Mouse (Mus musculus) kidney, embryonic 15.5 days (tissue): ENCODE measurements around the gene Xpo5. TPM values are rescaled to one million over a fixed set of nuclear protein-coding genes. Genes with fewer than 3 reads are reported as not detected.

Experiments used
- ATAC-seq: fragments of 200-750 bp; cut with Nextera tagmentation; replicated peaks from 2 replicates; pipeline ENCODE4 v1.8.0; 2017; ENCODE audit warnings: moderate TSS enrichment; ENCODE audit not compliant: low FRiP score
- H3K27ac ChIP-seq: fragments of 300-500 bp; sonication (generic); 2 replicates; pipeline ENCODE4 v1.5.1; 2015; ENCODE audit warnings: mild to moderate bottlenecking, inconsistent platforms
- H3K27me3 ChIP-seq: fragments of 300-500 bp; sonication (generic); 2 replicates; pipeline ENCODE4 v1.6.1; 2015; ENCODE audit warnings: inconsistent platforms
- H3K36me3 ChIP-seq: fragments of 300-500 bp; sonication (generic); 2 replicates; pipeline ENCODE4 v1.6.1; 2015; ENCODE audit warnings: inconsistent platforms
- H3K4me1 ChIP-seq: fragments of 300-500 bp; sonication (generic); 2 replicates; pipeline ENCODE4 v1.6.1; 2015; ENCODE audit warnings: inconsistent platforms
- H3K4me2 ChIP-seq: fragments of 300-500 bp; sonication (generic); 2 replicates; pipeline ENCODE4 v1.6.1; 2015; ENCODE audit warnings: moderate library complexity, mild to moderate bottlenecking, inconsistent platforms
- H3K4me3 ChIP-seq: fragments of 300-500 bp; sonication (generic); replicated peaks from 2 replicates; pipeline ENCODE4 v1.5.1; 2015; ENCODE audit warnings: mild to moderate bottlenecking, inconsistent platforms
- H3K9ac ChIP-seq: fragments of 300-500 bp; sonication (generic); 2 replicates; pipeline ENCODE4 v1.6.1; 2015; ENCODE audit warnings: mild to moderate bottlenecking, inconsistent platforms
- H3K9me3 ChIP-seq: fragments of 300-500 bp; sonication (generic); replicated peaks from 2 replicates; pipeline ENCODE4 v1.6.1; 2016; ENCODE audit warnings: inconsistent platforms
- WGBS: fragments of 180-500 bp; shearing (Covaris S2); methylation state at CpG from one replicate; pipeline ENCODE4 v1.1.7; 2015; ENCODE audit warnings: mixed read lengths; 5-methylcytosine and 5-hydroxymethylcytosine counted together
- polyA plus RNA-seq: library from polyadenylated mRNA; unstranded; fragments of >200 nt; fragmentation: Nextera tagmentation; extraction: Ambion mirVana; gene quantifications from 2 replicates; pipeline ENCODE4 v1.2.1, GENCODE M21; 2015

Xpo5 gene
- polyA plus RNA-seq, 1 experiment from 2014 or later, result 44.8 TPM

DNA sequence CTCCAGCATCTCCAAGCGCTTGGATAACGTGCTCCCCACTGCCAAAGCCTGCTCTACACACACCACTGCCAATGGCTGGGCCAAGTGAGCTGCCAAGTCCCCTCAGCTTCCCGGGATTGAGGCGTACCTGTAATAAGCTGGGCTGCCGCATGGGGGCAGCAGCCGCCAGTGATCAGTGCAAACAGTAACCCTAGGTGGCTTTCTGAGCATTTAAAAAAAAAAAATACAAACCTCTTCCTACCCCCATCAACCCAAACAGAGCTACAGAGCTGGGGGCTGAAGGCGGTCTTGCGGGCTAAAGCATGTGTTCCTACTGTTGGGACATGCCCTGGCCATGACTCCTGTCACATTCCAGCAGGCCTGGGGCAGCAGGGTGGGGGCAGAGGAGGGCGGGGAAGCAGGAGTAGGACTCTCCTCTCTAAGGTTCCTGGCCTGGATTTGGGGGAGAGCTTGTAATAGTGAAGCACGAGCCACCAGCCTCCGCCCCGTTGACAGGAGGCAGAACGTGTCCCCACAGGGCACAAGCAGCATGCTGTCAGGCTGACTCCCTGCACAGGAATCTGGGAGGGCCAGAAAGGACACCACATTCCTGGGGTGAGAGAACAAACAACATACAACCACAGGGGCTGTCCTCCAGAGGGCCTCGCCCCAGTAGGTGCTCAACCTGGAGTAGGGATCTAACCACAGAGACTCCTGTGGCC lies 63.5 kb downstream of the Xpo5 start:
- Histone ChIP-seq H3K4me2 (no peak overlapping the region), H3K9ac (no peak overlapping the region), H3K36me3 (peaks cover 91% of the 10 kb centered on the region), H3K27me3 (no peaks in the 10 kb centered on the region), H3K4me3 (no peak overlapping the region), H3K9me3 (no peaks in the 10 kb centered on the region), H3K27ac (peak overlapping the region; percentile 16), H3K4me1 (peaks cover 18% of the 10 kb centered on the region)
- 0 out of 2 replicates have a peak, but pooled peaks have one; percentile 37 for ATAC-seq
- WGBS, result 26% methylated on average over 14 of the region's 14 CpGs

DNA sequence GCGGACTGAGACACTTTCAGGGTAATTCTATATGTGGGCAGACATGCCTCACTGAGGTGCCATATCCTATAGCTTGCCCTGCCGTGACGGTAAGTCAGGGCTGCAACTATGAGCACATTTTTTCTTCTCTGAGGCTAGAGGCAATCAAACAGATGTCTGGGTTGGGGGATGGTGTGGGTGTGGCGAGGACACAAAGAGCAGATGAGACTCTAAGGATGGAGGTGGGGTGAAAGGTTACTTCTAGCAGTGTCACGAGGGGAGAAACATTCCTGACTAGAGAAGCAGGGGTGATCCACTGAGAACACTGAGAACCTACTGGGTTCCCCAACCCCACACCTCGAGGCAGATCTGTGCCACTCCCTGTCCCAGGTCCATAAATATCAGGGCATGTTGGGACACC lies 64.4 kb downstream of the Xpo5 start:
- H3K27me3 ChIP-seq, result no peaks in the 10 kb centered on the region
- peaks cover 91% of the 10 kb centered on the region for H3K36me3 ChIP-seq
- ATAC-seq, result no peak
- no peak overlapping the region for H3K9ac ChIP-seq
- H3K4me3 ChIP-seq, result no peak overlapping the region
- H3K9me3 ChIP-seq, result no peaks in the 10 kb centered on the region
- 42% methylated on average over 6 of the region's 6 CpGs for WGBS
- H3K4me2 ChIP-seq, result no peak overlapping the region
- H3K27ac ChIP-seq, result peak overlapping the region; percentile 16; the same call in 1 of the 2 replicates
- H3K4me1 ChIP-seq, result peaks cover 18% of the 10 kb centered on the region

GRCm38 (mm10) chr17:46267511-46267910 lies 64.9 kb downstream of the Xpo5 start:
- Histone ChIP-seq H3K27ac (no peak overlapping the region), H3K36me3 (peaks cover 88% of the 10 kb centered on the region), H3K4me1 (peaks cover 18% of the 10 kb centered on the region), H3K4me3 (no peak overlapping the region), H3K9ac (no peak overlapping the region), H3K27me3 (no peaks in the 10 kb centered on the region), H3K9me3 (no peaks in the 10 kb centered on the region), H3K4me2 (no peak overlapping the region)
- WGBS, result 82% methylated on average over 7 of the region's 7 CpGs
- no peak for ATAC-seq

GRCm38 (mm10) chr17:46268026-46268720 lies 65.6 kb downstream of the Xpo5 start:
- Histone ChIP-seq H3K9me3 (no peaks in the 10 kb centered on the region), H3K27me3 (no peaks in the 10 kb centered on the region), H3K4me2 (no peak overlapping the region), H3K4me1 (peaks cover 18% of the 10 kb centered on the region), H3K36me3 (peaks cover 87% of the 10 kb centered on the region), H3K27ac (no peak overlapping the region), H3K9ac (no peak overlapping the region), H3K4me3 (no peak overlapping the region)
- ATAC-seq, result no peak
- WGBS, result 75% methylated on average over 10 of the region's 10 CpGs

DNA sequence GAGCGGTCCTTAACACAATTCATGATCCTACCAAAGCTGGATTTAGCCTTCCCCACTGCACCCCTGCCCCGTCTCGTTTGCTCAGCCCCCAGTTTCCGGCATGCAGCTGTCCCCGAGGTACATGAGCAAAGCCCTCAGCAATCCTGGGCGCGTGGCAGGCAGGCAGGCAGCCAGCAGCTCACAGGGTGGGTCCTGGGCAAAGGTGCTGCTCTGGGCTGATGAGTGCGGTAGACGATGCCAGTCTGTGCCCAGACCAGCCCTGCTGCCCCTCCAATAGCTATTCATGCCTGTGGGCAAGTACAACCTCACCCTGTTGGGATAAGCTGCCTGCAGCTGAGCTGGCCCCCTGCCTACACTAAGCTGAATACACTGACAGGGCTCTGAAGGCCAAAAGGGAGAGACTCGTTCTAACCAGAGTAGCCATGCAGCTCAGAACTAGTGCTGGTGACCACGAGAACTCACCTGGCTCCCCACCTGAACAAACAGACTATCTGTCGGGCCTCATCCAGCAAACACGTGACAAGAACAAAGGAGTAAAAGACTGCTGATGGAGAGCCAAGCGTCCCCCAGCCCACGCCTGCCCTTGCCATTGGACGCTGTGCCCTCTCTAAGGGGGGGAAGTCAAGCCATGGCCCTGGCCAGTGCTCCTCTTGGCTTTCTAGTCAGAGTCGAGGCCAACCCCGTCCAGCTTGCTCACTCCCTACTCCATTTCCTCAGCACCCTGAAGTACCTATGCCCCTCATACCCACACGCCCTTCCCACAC lies 67.4 kb downstream of the Xpo5 start:
- no peak overlapping the region for H3K4me3 ChIP-seq
- no peak overlapping the region for H3K9ac ChIP-seq
- H3K4me2 ChIP-seq, result no peak overlapping the region
- no peaks in the 10 kb centered on the region for H3K27me3 ChIP-seq
- whole genome bisulfite sequencing, result 80% methylated on average over 19 of the region's 19 CpGs
- ATAC-seq, result no peak
- H3K27ac ChIP-seq, result no peak overlapping the region
- peaks cover 85% of the 10 kb centered on the region for H3K36me3 ChIP-seq
- H3K4me1 ChIP-seq, result peaks cover 18% of the 10 kb centered on the region
- H3K9me3 ChIP-seq, result no peaks in the 10 kb centered on the region

GRCm38 (mm10) chr17:46272058-46272457 lies 69.5 kb downstream of the Xpo5 start:
- Histone ChIP-seq H3K9ac (no peak overlapping the region), H3K27me3 (no peaks in the 10 kb centered on the region), H3K4me1 (peaks cover 8% of the 10 kb centered on the region; the same call in 1 of the 2 replicates), H3K36me3 (peaks cover 82% of the 10 kb centered on the region), H3K9me3 (no peaks in the 10 kb centered on the region), H3K4me3 (no peak overlapping the region), H3K27ac (no peak overlapping the region), H3K4me2 (no peak overlapping the region)
- 88% methylated on average over 2 of the region's 2 CpGs for WGBS
- no peak for ATAC-seq

DNA sequence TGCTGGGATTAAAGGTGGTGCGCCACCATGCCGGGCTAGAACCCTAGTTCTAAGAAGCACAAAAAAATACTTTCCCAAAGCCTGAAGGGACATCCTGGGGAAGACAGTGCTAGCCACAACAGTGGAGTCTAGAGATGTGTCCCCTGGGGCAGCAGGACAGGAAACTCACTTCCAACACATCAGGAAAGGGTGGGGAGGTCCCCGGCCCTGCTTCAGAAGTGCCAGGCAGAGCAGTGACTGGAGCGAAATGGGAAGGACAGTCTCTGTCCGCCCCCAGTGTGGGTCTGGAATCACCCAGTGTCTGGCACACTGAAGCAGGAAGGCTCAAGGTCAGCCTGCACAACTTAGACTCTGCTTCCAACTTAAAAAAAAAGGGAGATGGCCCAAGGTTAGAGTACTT lies 70.1 kb downstream of the Xpo5 start:
- no peak for ATAC-seq
- Histone ChIP-seq H3K9me3 (no peaks in the 10 kb centered on the region), H3K4me2 (no peak overlapping the region), H3K9ac (no peak overlapping the region), H3K36me3 (peaks cover 84% of the 10 kb centered on the region), H3K4me1 (0 out of 2 replicates have a peak, but pooled peaks cover 5% of the 10 kb centered on the region), H3K27ac (no peak overlapping the region), H3K4me3 (no peak overlapping the region), H3K27me3 (no peaks in the 10 kb centered on the region)
- WGBS, result 80% methylated on average over 5 of the region's 5 CpGs

GRCm38 (mm10) chr17:46273803-46274236 lies 71.2 kb downstream of the Xpo5 start:
- ATAC-seq, result no peak
- Histone ChIP-seq H3K4me2 (no peak overlapping the region), H3K27me3 (no peaks in the 10 kb centered on the region), H3K9ac (no peak overlapping the region), H3K4me1 (0 out of 2 replicates have a peak, but pooled peaks cover 5% of the 10 kb centered on the region), H3K36me3 (peaks cover 87% of the 10 kb centered on the region), H3K4me3 (no peak overlapping the region), H3K9me3 (no peaks in the 10 kb centered on the region), H3K27ac (no peak overlapping the region)
- WGBS, result 63% methylated on average over 1 of the region's 1 CpGs

- Histone ChIP-seq H3K4me2 (no peak overlapping the region), H3K9ac (no peak overlapping the region), H3K36me3 (peaks cover 87% of the 10 kb centered on the region), H3K27ac (no peak overlapping the region), H3K4me3 (no peak overlapping the region), H3K4me1 (0 out of 2 replicates have a peak, but pooled peaks cover 5% of the 10 kb centered on the region), H3K9me3 (no peaks in the 10 kb centered on the region), H3K27me3 (no peaks in the 10 kb centered on the region)
- WGBS, result 50% methylated on average over 6 of the region's 6 CpGs
- ATAC-seq, result no peak
Measured at GRCm38 (mm10) chr17:46274465-46274864, 71.9 kb downstream of the Xpo5 start.

- Histone ChIP-seq H3K4me2 (no peak overlapping the region), H3K4me3 (no peak overlapping the region), H3K36me3 (peaks cover 87% of the 10 kb centered on the region), H3K27me3 (no peaks in the 10 kb centered on the region), H3K9me3 (no peaks in the 10 kb centered on the region), H3K4me1 (0 out of 2 replicates have a peak, but pooled peaks cover 2% of the 10 kb centered on the region), H3K27ac (no peak overlapping the region), H3K9ac (no peak overlapping the region)
- WGBS, result 94% methylated on average over 6 of the region's 6 CpGs
- no peak for ATAC-seq
Measured at GRCm38 (mm10) chr17:46275034-46275433, 72.5 kb downstream of the Xpo5 start.

- WGBS, result 90% methylated on average over 10 of the region's 10 CpGs
- H3K9ac ChIP-seq, result no peak overlapping the region
Measured at GRCm38 (mm10) chr17:46275506-46275905, 72.9 kb downstream of the Xpo5 start.

DNA sequence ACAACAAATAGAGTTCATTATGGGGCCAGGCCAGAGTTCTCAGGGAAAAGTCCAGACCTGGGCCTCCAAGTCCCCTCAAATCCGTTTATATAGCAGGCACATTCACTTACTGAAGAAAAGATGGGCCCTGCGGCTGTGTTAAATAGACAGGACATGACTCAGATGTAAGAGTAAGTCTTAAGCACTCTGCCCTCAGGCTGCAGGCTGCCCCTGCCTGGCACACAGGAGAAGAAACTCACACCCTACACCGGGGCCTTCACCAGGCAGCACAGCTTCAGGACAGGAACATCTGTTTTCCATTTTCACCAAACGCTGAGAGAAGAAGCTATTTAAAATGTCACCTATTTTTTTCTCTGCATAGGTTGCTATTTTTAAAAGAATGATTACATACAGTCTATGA lies 75.0 kb downstream of the Xpo5 start:
- ATAC-seq, result no peak

More at GRCm38 (mm10) chr17:46275506-46275905, 72.9 kb downstream of the Xpo5 start:
- Histone ChIP-seq H3K4me2 (no peak overlapping the region), H3K9me3 (no peaks in the 10 kb centered on the region), H3K27me3 (no peaks in the 10 kb centered on the region), H3K27ac (no peak overlapping the region), H3K4me3 (no peak overlapping the region), H3K4me1 (peaks cover 5% of the 10 kb centered on the region; the same call in 1 of the 2 replicates), H3K36me3 (peaks cover 87% of the 10 kb centered on the region)
- ATAC-seq, result no peak

More for the DNA sequence above, 75.0 kb downstream of the Xpo5 start:
- 68% methylated on average over 4 of the region's 4 CpGs for WGBS
- H3K4me2 ChIP-seq, result no peak overlapping the region
- no peak overlapping the region for H3K4me3 ChIP-seq
- peaks cover 74% of the 10 kb centered on the region for H3K36me3 ChIP-seq
- H3K9ac ChIP-seq, result no peak overlapping the region
- no peaks in the 10 kb centered on the region for H3K27me3 ChIP-seq
- no peaks in the 10 kb centered on the region for H3K9me3 ChIP-seq
- peaks cover 24% of the 10 kb centered on the region for H3K4me1 ChIP-seq
- H3K27ac ChIP-seq, result no peak overlapping the region
